Mouse (Mus musculus) midbrain, embryonic 14.5 days (tissue): ENCODE measurements around the gene Pp2d1. TPM values are rescaled to one million over a fixed set of nuclear protein-coding genes. Genes with fewer than 3 reads are reported as not detected.

Experiments used
- ATAC-seq: fragments of 200-750 bp; cut with Nextera tagmentation; 2 replicates; pipeline ENCODE4 v1.8.0; 2017; ENCODE audit warnings: moderate number of reproducible peaks, moderate library complexity; ENCODE audit not compliant: low FRiP score, low TSS enrichment
- DNase-seq: peaks from one replicate; pipeline ENCODE4 v3.0.0-alpha.2; 2015
- H3K27ac ChIP-seq: fragments of 300-500 bp; sonication (generic); replicated peaks from 2 replicates; pipeline ENCODE4 v1.5.1; 2014; ENCODE audit warnings: mild to moderate bottlenecking, low read depth, low read length, moderate library complexity
- H3K27me3 ChIP-seq: fragments of 300-500 bp; sonication (generic); 2 replicates; pipeline ENCODE4 v1.6.1; 2014; ENCODE audit warnings: low read length, control low read depth, mixed read lengths; ENCODE audit not compliant: control insufficient read depth, insufficient read depth
- H3K36me3 ChIP-seq: fragments of 300-500 bp; sonication (generic); 2 replicates; pipeline ENCODE4 v1.6.1; 2014; ENCODE audit warnings: low read length, control low read depth; ENCODE audit not compliant: control insufficient read depth, insufficient read depth
- H3K4me1 ChIP-seq: fragments of 300-500 bp; sonication (generic); 2 replicates; pipeline ENCODE4 v1.6.1; 2014; ENCODE audit warnings: mild to moderate bottlenecking, antibody characterized with exemption, low read length, control low read depth; ENCODE audit not compliant: control insufficient read depth, insufficient read depth
- H3K4me2 ChIP-seq: fragments of 300-500 bp; sonication (generic); 2 replicates; pipeline ENCODE4 v1.6.1; 2014; ENCODE audit warnings: mild to moderate bottlenecking, low read length, moderate library complexity
- H3K4me3 ChIP-seq: fragments of 300-500 bp; sonication (generic); replicated peaks from 2 replicates; pipeline ENCODE4 v1.5.1; 2014; ENCODE audit warnings: low read depth, low read length
- H3K9ac ChIP-seq: fragments of 300-500 bp; sonication (generic); replicated peaks from 2 replicates; pipeline ENCODE4 v1.6.1; 2014; ENCODE audit warnings: mild to moderate bottlenecking, low read length, moderate library complexity
- H3K9me3 ChIP-seq: fragments of 300-500 bp; sonication (generic); 2 replicates; pipeline ENCODE4 v1.6.1; 2016; ENCODE audit warnings: low read length, control low read depth, mixed read lengths; ENCODE audit not compliant: control insufficient read depth
- WGBS: fragments of 180-500 bp; shearing (Covaris S2); extraction: QIAGEN DNeasy Blood & Tissue Kit; methylation state at CpG from one replicate; pipeline ENCODE4 v1.1.7; 2014; 5-methylcytosine and 5-hydroxymethylcytosine counted together
- polyA plus RNA-seq: library from polyadenylated mRNA; unstranded; fragments of >200 nt; fragmentation: Nextera tagmentation; extraction: Ambion mirVana; gene quantifications from 2 replicates; pipeline ENCODE4 v1.2.1, GENCODE M21; 2014

The Pp2d1 gene
- polyA plus RNA-seq, 1 experiment from 2014 or later = 0.66 TPM

DNA sequence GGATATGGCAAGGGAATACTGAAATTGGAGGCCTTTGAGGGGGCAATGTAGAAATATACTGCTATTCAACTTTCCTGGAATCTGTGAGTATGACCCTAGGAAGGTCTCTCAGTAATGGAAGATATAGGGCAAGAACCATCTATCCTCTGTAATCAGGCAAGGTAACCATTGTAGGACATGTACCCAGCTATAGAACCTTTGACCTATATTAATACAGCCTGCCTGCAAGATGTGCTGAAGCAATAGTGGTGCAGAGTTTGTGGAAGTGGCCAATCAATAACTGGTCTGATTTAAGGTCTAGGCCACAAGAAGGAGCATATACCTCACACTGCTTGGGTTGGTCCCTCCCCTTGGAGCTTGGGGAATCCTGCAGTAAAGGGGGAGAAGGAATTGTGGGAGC lies 18.7 kb downstream of the Pp2d1 start:
- ATAC-seq = no peak
- Histone ChIP-seq H3K27ac (no peak overlapping the region), H3K4me2 (no peak overlapping the region), H3K9me3 (no peaks in the 10 kb centered on the region), H3K4me1 (no peaks in the 10 kb centered on the region), H3K4me3 (no peak overlapping the region), H3K36me3 (no peaks in the 10 kb centered on the region), H3K27me3 (no peaks in the 10 kb centered on the region), H3K9ac (no peak overlapping the region)
- DNase-seq = no peak

DNA sequence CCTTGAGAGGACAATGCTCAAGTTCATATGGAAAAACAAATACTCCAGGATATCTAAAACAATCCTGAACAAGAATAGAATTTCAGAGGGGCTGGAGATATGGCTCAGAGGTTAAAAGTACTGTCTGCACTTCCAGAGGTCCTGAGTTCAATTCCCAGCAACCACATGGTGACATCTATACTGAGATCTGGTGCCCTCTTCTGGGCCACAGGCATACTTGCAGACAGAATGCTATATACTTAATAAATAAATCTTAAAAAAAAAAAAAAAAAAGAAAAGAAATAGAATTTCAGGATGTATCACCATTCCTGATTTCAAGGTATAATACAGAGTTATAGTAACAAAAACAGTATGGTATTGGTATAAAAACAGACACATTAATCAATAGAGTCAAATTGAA lies 19.9 kb downstream of the Pp2d1 start:
- no peaks in the 10 kb centered on the region for H3K4me1 ChIP-seq

DNA sequence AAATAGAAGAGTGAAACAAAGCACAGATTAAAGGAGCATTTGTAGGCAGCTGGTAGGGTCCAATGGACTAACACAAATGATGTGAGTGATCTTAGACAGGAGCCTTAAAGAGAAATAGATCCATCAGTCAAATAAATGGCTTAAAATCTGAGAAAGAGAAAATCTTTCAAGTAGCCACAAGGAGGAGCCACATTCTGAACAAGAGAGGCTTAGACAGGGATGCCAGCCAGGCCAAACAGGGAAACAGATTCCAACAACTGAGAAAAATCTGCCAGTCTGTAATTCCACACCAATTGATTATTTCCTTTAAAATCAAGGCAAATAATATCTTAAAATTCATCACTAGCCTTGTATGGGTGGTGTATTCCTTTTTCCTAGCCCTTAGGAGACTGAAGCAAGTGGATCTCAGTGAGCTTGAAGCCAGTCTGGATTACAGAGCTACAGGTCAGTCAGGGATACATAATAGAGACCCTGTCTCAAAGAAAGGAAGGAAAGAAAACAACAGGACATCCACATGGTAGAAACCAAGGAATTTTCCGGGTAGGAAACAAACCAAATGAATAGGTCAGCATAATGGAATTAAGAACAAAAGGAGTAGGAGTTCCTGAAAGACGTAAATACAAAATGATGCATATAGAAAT lies 26.8 kb downstream of the Pp2d1 start:
- H3K9me3 ChIP-seq = no peaks in the 10 kb centered on the region
- no peak for ATAC-seq
- H3K4me1 ChIP-seq = no peaks in the 10 kb centered on the region
- no peaks in the 10 kb centered on the region for H3K27me3 ChIP-seq
- no peak overlapping the region for H3K9ac ChIP-seq
- H3K36me3 ChIP-seq = no peaks in the 10 kb centered on the region
- no peak overlapping the region for H3K27ac ChIP-seq
- DNase-seq = peak; percentile 72
- no peak overlapping the region for H3K4me3 ChIP-seq
- WGBS = 83% methylated on average over 2 of the region's 2 CpGs
- H3K4me2 ChIP-seq = no peak overlapping the region

More for the DNA sequence above, 19.9 kb downstream of the Pp2d1 start:
- Histone ChIP-seq H3K9me3 (no peaks in the 10 kb centered on the region), H3K4me3 (no peak overlapping the region), H3K4me2 (no peak overlapping the region), H3K27ac (no peak overlapping the region), H3K36me3 (no peaks in the 10 kb centered on the region), H3K9ac (no peak overlapping the region), H3K27me3 (no peaks in the 10 kb centered on the region)
- ATAC-seq (no peak), DNase-seq (no peak)

DNA sequence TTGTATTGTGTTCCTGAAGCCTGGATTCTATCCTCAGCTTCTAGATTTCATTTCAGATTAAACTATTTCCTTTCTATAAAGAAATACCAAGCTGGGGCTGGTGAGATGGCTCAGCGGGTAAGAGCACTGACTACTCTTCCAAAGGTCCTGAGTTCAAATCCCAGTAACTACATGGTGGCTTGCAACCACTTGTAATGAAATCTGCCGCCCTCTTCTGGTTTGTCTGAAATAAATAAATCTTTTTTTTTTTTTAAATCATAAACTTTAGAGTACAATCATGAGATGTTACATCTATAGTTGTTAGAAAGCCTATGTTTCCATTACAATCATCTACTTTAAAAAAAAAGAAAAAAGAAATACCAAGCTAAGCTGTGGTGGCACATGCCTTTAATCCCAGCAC lies 36.3 kb downstream of the Pp2d1 start:
- Histone ChIP-seq H3K9me3 (no peaks in the 10 kb centered on the region), H3K27ac (no peak overlapping the region), H3K27me3 (no peaks in the 10 kb centered on the region), H3K4me2 (no peak overlapping the region), H3K9ac (no peak overlapping the region), H3K4me1 (no peaks in the 10 kb centered on the region), H3K36me3 (peaks cover 60% of the 10 kb centered on the region), H3K4me3 (no peak overlapping the region)
- DNase-seq (no peak), ATAC-seq (no peak)
- 96% methylated on average over 2 of the region's 2 CpGs for WGBS

DNA sequence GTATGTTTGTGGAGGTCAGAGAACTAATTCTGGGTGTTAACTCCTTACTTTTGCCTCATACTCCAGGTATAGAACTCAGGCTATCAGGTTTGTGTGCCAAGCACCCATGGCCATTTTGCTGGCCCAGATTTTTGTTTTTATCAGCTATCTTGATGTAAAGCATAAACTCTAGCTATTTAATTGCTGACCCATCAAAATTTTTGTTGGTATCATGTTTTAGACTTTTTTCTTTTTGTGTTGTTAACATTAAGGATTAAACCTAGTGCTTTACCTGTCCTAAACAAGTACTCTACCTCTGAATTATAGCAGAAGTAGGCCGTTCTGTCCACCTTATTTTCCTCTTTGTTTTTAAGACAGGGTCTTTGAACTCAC lies 50.3 kb downstream of the Pp2d1 start:
- H3K27ac ChIP-seq = no peak overlapping the region
- no peak overlapping the region for H3K4me3 ChIP-seq
- DNase-seq = no peak
- no peaks in the 10 kb centered on the region for H3K4me1 ChIP-seq
- H3K9me3 ChIP-seq = no peaks in the 10 kb centered on the region
- H3K36me3 ChIP-seq = peaks cover 41% of the 10 kb centered on the region
- H3K9ac ChIP-seq = no peak overlapping the region
- no peak overlapping the region for H3K4me2 ChIP-seq
- WGBS = 91% methylated on average over 1 of the region's 1 CpGs
- H3K27me3 ChIP-seq = no peaks in the 10 kb centered on the region
- no peak for ATAC-seq

DNA sequence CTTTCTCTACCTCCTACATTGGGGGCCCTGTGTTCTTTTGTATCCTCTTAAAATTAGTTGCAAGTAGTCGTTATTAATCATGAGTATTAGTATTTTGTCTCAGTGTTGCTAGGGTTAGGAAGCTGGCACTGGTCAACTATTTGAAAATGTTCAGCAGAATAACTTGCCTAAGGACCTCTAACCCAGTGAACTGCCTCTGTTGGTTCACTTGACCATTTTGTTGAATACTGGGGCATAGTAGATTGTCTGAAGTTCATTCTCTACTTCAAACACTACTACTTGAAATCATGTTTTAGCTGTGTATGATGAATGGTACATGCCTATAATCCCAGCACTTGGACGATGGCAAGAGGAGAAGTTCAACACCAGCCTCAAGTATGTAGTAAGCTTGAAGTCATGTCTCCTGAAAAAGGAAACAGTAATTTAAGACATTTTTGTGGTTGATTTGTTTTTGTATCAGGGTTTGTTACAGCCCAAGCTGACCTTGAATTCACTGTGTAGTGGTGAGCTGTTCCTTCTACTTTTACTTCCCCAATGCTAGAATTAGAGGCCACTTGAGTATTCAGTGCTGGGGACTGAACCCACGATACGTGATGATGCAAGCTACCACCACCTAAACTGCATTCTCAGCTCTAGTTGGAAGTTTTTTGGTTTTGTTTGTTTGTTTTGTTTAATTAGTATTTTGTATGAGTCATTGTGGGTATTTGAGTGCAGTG lies 50.8 kb downstream of the Pp2d1 start:
- DNase-seq (no peak), ATAC-seq (no peak)
- Histone ChIP-seq H3K36me3 (peaks cover 39% of the 10 kb centered on the region), H3K4me1 (no peaks in the 10 kb centered on the region), H3K27ac (no peak overlapping the region), H3K9me3 (no peaks in the 10 kb centered on the region), H3K27me3 (no peaks in the 10 kb centered on the region), H3K4me3 (no peak overlapping the region), H3K9ac (no peak overlapping the region), H3K4me2 (no peak overlapping the region)
- whole genome bisulfite sequencing = 95% methylated on average over 4 of the region's 4 CpGs

DNA sequence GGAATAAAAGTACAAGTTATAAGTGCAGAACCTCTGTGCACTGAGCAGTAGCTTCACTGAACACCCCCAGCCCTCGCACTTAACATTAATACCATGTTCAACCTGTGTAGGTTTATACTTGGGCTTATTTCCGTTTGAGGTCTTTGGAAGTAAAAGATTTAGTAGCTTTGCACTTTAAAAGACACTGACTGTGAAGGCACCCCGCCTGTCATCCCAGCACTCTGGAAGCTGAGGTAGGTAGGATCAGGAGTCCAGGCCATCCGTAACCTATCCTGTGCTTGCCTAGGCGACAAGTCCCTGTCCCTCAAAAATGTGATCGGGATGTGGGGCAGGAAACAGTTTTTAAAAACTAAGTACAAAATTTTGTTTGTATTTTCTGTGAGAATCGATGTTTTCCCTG lies 58.8 kb downstream of the Pp2d1 start:
- no peak overlapping the region for H3K27ac ChIP-seq
- peak overlapping the region; percentile 96 for H3K4me3 ChIP-seq
- H3K27me3 ChIP-seq = no peaks in the 10 kb centered on the region
- DNase-seq (no peak), ATAC-seq (no peak)
- H3K4me2 ChIP-seq = peak overlapping the region; percentile 90
- H3K9ac ChIP-seq = peak overlapping the region; percentile 95
- peaks cover 8% of the 10 kb centered on the region; the same call in 1 of the 2 replicates for H3K36me3 ChIP-seq
- no peaks in the 10 kb centered on the region for H3K9me3 ChIP-seq
- H3K4me1 ChIP-seq = peaks cover 17% of the 10 kb centered on the region
- 54% methylated on average over 7 of the region's 7 CpGs for WGBS

DNA sequence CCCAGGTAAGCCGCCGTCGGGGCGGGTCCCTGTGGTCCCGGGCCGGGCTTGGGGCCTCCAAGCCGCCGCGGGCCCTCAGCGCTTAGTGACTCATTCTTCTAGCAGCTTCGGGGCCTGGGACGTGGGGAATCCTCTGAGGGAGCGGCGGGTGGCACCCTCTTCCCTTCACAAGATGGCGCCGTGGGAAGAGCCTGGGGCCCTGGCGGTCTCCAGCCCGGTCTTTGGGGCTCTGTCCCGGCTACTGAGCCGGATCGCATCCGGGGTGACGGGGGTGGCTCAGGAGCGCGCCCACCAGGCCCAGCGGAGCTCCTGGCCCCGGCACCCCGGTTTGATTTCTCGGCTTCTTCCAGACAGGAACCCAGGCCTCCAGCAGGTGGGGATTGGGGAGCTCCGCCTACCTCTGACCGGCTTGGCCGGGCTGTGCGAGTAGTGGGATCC lies 59.6 kb downstream of the Pp2d1 start:
- peak overlapping the region; percentile 95 for H3K9ac ChIP-seq
- H3K9me3 ChIP-seq = no peaks in the 10 kb centered on the region
- H3K4me3 ChIP-seq = peak overlapping the region; percentile 96
- ATAC-seq = peak; percentile 0; the same call in 1 of the 2 replicates
- WGBS = under 1% methylated on average over 33 of the region's 33 CpGs
- DNase-seq = peak; percentile 66
- H3K27me3 ChIP-seq = no peaks in the 10 kb centered on the region
- H3K4me2 ChIP-seq = peak overlapping the region; percentile 90
- peaks cover 6% of the 10 kb centered on the region; the same call in 1 of the 2 replicates for H3K36me3 ChIP-seq
- H3K4me1 ChIP-seq = peaks cover 17% of the 10 kb centered on the region
- H3K27ac ChIP-seq = peak overlapping the region; percentile 99
